Mouse (Mus musculus): ENCODE data around the gene Adgrg3. TPM values are rescaled to one million over a fixed set of nuclear protein-coding genes. Genes with fewer than 3 reads are reported as not detected.
"Not testable (repeated sequence)": the region's sequence is repeated elsewhere in the genome, so short reads cannot be mapped to it uniquely, and the experiment has no call there.

Gene Adgrg3
- polyA plus RNA-seq, 1 experiment: 9.9 TPM

DNA sequence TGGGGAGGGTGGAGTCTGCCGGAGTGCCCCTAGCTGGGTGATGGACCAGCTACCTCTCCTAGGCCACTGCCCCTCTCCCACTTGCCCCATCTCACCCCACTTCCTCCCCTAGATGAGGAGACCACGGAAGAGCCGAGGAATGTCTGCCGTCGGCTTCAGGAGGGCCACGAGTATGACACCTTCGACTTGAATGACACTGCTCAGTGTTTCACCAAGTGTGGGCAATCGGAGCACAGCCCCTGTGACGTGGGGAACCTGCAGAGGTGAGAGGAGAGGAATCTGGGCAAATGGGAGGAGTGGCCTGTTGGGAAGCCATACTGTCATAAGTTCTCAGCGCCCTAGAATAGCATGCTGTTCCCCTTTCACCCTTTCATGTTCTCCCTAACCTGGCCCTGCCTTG, 3.3 kb downstream of the Adgrg3 start:
- Histone ChIP-seq H3K27me3 (replicated peaks; ENCODE audit: control insufficient read depth, insufficient read depth, low read length) (no peaks in the 10 kb centered on the region), H3K4me1 (ENCODE audit: control insufficient read depth, insufficient read depth, low read length) (no peaks in the 10 kb centered on the region), H3K36me3 (ENCODE audit: control insufficient read depth, insufficient read depth, low read length) (no peaks in the 10 kb centered on the region), H3K4me3 (ENCODE audit: insufficient read depth, low read depth, low read length) (peak overlapping the region; percentile 43; the same call in 1 of the 2 replicates), H3K27ac (ENCODE audit: insufficient read depth, low read depth, low read length) (peak overlapping the region; percentile 32; the same call in 1 of the 2 replicates)
- no peak for DNase-seq
- 65% methylated on average over 10 of the region's 10 CpGs for WGBS
- no peak for TF ChIP-seq POLR2A (IDR thresholded peaks at IDR 0.05; ENCODE audit: low read depth, low read length)
- TF ChIP-seq CTCF (conservative IDR thresholded peaks at IDR 0.05; ENCODE audit: insufficient read depth, insufficient read length, low read depth, low read length): no peak

DNA sequence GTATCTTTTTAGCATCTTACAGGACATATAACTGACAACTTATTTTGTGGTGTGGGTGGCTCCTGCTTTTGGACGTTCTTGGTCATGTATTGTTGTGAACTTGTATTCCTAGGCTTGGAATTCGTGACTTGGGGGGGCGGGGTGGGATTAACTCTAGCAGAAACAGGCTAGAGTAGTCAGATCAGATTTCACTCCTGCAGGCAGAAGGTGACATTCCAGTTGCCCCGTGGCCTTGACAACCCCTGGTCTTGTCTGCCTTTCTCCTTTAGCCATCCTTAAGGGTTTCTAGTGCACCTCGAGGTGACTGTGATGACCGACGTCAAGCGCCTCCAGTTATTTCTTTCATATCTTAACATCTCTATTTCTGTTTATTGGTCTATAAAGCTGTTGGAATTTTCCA, 5.7 kb downstream of the Adgrg3 start:
- TF ChIP-seq POLR2A (IDR thresholded peaks at IDR 0.05; ENCODE audit: low read depth, low read length) (no peak), CTCF (conservative IDR thresholded peaks at IDR 0.05; ENCODE audit: insufficient read depth, insufficient read length, low read depth, low read length) (no peak)
- no peak overlapping the region for H3K4me3 ChIP-seq (ENCODE audit: insufficient read depth, low read depth, low read length)

DNA sequence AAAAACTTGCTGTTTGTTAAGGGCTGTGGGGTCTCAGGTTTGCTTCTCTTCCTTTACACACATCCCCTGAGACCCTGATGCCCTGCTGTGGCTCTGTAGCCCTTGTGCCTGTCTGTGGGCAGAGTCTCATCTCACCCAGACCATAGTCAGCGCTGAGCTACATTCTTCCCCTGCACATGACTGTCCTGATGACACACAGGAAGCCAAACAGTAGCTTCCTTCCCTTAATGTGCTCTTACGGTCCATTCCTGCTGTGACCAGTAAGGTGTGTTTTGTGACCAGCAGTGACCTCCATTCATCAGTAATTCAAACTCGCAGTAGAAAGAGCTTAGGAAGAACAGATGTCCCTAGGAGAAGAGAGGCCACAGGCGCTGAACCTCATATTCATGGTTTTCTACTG, 6.9 kb downstream of the Adgrg3 start:
- Histone ChIP-seq H3K4me1 (ENCODE audit: control insufficient read depth, insufficient read depth, low read length) (no peaks in the 10 kb centered on the region), H3K27ac (ENCODE audit: insufficient read depth, low read depth, low read length) (no peak overlapping the region), H3K4me3 (ENCODE audit: insufficient read depth, low read depth, low read length) (no peak overlapping the region), H3K27me3 (replicated peaks; ENCODE audit: control insufficient read depth, insufficient read depth, low read length) (no peaks in the 10 kb centered on the region), H3K36me3 (ENCODE audit: control insufficient read depth, insufficient read depth, low read length) (no peaks in the 10 kb centered on the region)
- DNase-seq: no peak
- no peak for TF ChIP-seq CTCF (conservative IDR thresholded peaks at IDR 0.05; ENCODE audit: insufficient read depth, insufficient read length, low read depth, low read length)
- no peak for TF ChIP-seq POLR2A (IDR thresholded peaks at IDR 0.05; ENCODE audit: low read depth, low read length)
- 54% methylated on average over 4 of the region's 4 CpGs for WGBS

More for the DNA sequence above, 5.7 kb downstream of the Adgrg3 start:
- 29% methylated on average over 8 of the region's 8 CpGs for WGBS
- H3K4me1 ChIP-seq (ENCODE audit: control insufficient read depth, insufficient read depth, low read length): no peaks in the 10 kb centered on the region
- DNase-seq: no peak
- H3K36me3 ChIP-seq (ENCODE audit: control insufficient read depth, insufficient read depth, low read length): no peaks in the 10 kb centered on the region
- H3K27me3 ChIP-seq (replicated peaks; ENCODE audit: control insufficient read depth, insufficient read depth, low read length): no peaks in the 10 kb centered on the region
- no peak overlapping the region for H3K27ac ChIP-seq (ENCODE audit: insufficient read depth, low read depth, low read length)

DNA sequence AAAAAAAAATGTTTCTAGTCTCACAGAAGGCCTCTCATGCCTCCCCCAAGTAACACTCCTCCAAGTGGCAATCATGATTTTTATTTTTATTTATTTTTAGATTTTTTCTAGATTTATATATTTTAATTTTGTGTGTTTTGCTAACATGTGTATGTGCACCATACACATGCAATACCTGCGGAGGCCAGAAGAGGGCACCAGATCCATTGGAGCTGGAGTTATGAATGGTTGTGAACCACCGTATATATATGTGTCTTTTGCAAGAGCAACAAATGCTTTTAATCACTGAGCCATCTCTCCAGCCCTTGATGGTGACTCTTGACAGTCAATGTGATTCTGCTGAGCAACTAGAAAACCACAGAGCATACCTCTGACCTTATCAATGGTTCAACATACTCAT, 7.9 kb downstream of the Adgrg3 start:
- 82% methylated on average over 2 of the region's 2 CpGs for WGBS
- H3K36me3 ChIP-seq (ENCODE audit: control insufficient read depth, insufficient read depth, low read length): no peaks in the 10 kb centered on the region
- peak; percentile 34 for DNase-seq
- no peak overlapping the region for H3K4me3 ChIP-seq (ENCODE audit: insufficient read depth, low read depth, low read length)
- H3K4me1 ChIP-seq (ENCODE audit: control insufficient read depth, insufficient read depth, low read length): no peaks in the 10 kb centered on the region
- TF ChIP-seq POLR2A (IDR thresholded peaks at IDR 0.05; ENCODE audit: low read depth, low read length) (no peak), CTCF (conservative IDR thresholded peaks at IDR 0.05; ENCODE audit: insufficient read depth, insufficient read length, low read depth, low read length) (peak; percentile 51)
- H3K27me3 ChIP-seq (replicated peaks; ENCODE audit: control insufficient read depth, insufficient read depth, low read length): no peaks in the 10 kb centered on the region
- H3K27ac ChIP-seq (ENCODE audit: insufficient read depth, low read depth, low read length): no peak overlapping the region

DNA sequence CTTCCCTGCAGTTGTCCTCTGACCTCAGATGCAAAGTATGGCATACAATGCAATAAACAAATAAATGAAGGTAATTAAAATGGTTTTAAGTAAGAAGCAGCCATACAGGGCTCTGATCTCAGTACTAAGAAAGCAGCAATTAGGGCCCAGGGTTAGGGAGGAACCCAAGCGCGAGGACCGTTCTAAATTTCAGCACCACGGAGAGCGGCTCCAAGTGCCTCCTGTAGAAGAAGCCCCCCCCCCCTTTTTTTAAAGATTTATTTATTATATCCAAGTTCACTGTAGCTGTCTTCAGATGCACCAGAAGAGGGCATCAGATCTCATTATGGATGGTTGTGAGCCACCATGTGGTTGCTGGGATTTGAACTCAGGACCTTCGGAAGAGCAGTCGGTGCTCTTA, 10.9 kb downstream of the Adgrg3 start:
- WGBS: 61% methylated on average over 7 of the region's 7 CpGs
- H3K36me3 ChIP-seq (ENCODE audit: control insufficient read depth, insufficient read depth, low read length); H3K4me1 ChIP-seq (ENCODE audit: control insufficient read depth, insufficient read depth, low read length); DNase-seq; H3K27me3 ChIP-seq (replicated peaks; ENCODE audit: control insufficient read depth, insufficient read depth, low read length); H3K27ac ChIP-seq (ENCODE audit: insufficient read depth, low read depth, low read length); H3K4me3 ChIP-seq (ENCODE audit: insufficient read depth, low read depth, low read length): not testable (repeated sequence)

DNA sequence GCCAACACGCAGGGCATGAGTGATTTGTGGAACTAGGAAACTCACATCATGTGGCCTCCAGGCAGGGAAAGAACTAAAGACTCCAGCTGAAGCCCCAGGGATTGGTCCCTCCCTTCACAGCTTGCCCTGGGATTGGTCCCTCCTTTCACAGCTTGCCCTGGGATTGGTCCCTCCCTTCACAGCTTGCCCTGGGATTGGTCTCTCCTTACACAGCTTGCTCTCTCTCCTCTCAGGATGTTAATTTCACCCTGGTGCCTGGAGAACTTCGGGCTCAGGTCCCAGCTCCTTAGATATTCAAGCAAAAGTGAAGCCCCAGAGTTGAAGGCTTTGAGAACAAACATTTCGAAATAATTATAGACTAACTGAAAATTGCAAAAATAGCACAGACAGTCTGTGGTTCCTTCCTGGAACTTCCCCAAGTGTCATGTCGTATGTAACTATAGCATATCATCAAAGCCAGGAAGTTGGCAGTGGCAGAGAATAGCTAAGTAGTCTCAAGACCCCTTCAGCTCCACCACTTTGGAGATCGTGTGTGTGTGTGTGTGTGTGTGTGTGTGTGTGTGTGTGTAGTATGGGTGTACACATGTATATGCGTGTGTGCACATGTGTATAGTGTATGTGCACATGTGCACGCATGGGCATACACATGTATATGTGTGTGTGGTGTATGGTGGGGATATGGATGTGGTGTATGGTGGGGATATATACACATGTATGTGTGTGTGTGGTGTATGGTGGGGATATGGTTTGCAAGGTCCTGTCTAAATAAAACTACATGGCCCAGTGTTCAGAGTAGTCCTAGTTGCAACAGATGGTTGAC, 19.8 kb downstream of the Adgrg3 start:
- TF ChIP-seq POLR2A (IDR thresholded peaks at IDR 0.05; ENCODE audit: low read depth, low read length) (no peak), CTCF (conservative IDR thresholded peaks at IDR 0.05; ENCODE audit: insufficient read depth, insufficient read length, low read depth, low read length) (no peak)
- Histone ChIP-seq H3K27ac (ENCODE audit: insufficient read depth, low read depth, low read length) (no peak overlapping the region), H3K4me1 (ENCODE audit: control insufficient read depth, insufficient read depth, low read length) (peaks cover 4% of the 10 kb centered on the region; the same call in 1 of the 2 replicates), H3K36me3 (ENCODE audit: control insufficient read depth, insufficient read depth, low read length) (no peaks in the 10 kb centered on the region), H3K4me3 (ENCODE audit: insufficient read depth, low read depth, low read length) (no peak overlapping the region), H3K27me3 (replicated peaks; ENCODE audit: control insufficient read depth, insufficient read depth, low read length) (no peaks in the 10 kb centered on the region)
- 51% methylated on average over 7 of the region's 7 CpGs for WGBS
- peak; percentile 43 for DNase-seq

DNA sequence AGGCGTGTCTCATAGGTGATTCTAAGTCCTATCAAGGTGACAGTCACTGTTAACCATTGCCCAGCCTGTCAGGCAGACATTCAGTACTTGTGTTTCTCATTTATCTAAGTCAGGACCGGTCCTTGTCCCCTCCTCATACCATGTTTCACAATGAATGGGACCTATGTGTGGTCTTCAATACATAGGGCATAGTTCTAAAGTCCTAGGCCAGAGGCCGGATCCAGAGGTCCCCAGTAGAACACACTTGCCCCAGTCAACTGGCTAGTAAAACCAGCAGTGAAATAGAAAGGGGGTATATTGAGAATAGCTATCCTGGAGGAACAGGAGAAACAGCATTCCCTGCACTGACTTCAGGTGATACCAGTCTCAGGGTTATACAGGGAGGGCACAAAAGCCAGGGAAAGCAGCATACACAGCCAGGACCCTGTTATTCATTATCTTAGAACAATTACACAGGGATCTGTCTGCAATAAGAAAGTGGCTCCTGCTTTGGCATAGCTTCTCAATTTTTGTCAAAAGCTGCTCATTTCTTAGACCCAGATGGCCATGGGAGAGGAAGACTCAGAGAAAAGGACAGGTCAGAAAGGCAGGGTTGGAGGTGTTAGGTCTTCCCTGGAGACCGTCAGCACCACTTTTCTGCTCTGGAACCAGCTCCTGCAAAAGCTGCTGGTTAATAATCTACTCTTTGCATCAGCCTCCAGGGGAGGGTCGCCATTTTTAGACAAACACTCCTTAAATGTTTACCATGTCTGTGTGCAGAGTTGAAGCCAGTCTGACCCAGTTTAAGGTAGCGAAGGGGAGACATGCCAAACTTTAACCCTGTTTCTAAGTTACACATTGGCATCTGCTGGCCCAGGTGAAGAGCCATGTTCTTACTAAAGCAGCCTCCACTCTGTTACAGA, 24.6 kb downstream of the Adgrg3 start:
- peak; percentile 56 for DNase-seq
- peak overlapping the region; percentile 62; the same call in 1 of the 2 replicates for H3K27ac ChIP-seq (ENCODE audit: insufficient read depth, low read depth, low read length)
- 45% methylated on average over 6 of the region's 6 CpGs for WGBS
- H3K4me1 ChIP-seq (ENCODE audit: control insufficient read depth, insufficient read depth, low read length): peaks cover 8% of the 10 kb centered on the region; the same call in 1 of the 2 replicates
- no peaks in the 10 kb centered on the region for H3K27me3 ChIP-seq (replicated peaks; ENCODE audit: control insufficient read depth, insufficient read depth, low read length)
- no peak overlapping the region for H3K4me3 ChIP-seq (ENCODE audit: insufficient read depth, low read depth, low read length)
- no peaks in the 10 kb centered on the region for H3K36me3 ChIP-seq (ENCODE audit: control insufficient read depth, insufficient read depth, low read length)
- TF ChIP-seq CTCF (conservative IDR thresholded peaks at IDR 0.05; ENCODE audit: insufficient read depth, insufficient read length, low read depth, low read length): no peak
- no peak for TF ChIP-seq POLR2A (IDR thresholded peaks at IDR 0.05; ENCODE audit: low read depth, low read length)

All from kidney, adult 2 months (tissue).